Mouse (Mus musculus) fibroblast of lung, adult 2 months (primary cell): ENCODE results near the gene Cachd1.

Experiments used
- DNase-seq: peaks from one replicate; pipeline ENCODE4 v3.0.0-alpha.2; 2011; ENCODE audit warnings: low read depth

Gene Cachd1

DNA sequence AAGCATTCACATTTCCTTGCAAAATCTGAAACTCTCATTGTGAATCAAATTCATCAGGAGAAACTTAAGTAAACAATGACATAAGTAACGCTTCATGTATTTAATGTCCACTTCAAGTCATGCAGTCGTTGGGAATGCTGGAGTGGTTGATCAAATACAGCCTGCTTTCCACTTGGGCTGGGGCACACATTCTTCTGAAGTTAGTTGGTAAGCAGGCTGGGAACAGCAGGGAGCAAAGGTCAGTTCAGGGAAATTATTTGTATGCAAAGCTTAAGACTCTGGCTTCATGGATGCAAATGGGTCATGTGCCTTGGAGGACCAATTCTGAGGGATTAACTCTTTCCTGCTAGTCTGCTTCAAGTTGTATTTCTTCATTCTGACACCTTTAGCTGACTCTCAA lies 16.7 kb downstream of the Cachd1 start:
- no peak for DNase-seq

DNA sequence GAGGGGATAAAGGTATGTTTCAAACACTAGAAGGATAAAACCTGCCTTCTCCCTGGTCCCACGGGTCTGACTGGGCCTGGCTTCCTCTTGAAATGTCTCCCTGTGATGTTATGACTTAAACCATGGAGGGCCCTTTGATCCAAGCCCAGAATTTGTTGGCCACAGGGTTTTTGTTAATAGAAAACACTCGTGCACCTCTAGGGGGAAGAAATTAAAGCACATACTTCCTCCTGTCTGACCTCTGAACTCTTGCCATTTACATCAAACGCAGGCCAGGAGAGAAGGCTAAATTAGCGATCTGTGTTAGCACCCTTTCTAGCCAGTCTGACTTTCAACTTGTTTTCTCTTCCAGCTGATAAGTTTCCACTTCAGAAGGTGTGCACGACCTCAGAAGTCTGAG lies 19.0 kb downstream of the Cachd1 start:
- DNase-seq, result no peak

GRCm38 (mm10) chr4:100800730-100801442 lies 24.4 kb downstream of the Cachd1 start:
- DNase-seq, result no peak

- no peak for DNase-seq
Measured at GRCm38 (mm10) chr4:100801443-100801786, 24.9 kb downstream of the Cachd1 start.

DNA sequence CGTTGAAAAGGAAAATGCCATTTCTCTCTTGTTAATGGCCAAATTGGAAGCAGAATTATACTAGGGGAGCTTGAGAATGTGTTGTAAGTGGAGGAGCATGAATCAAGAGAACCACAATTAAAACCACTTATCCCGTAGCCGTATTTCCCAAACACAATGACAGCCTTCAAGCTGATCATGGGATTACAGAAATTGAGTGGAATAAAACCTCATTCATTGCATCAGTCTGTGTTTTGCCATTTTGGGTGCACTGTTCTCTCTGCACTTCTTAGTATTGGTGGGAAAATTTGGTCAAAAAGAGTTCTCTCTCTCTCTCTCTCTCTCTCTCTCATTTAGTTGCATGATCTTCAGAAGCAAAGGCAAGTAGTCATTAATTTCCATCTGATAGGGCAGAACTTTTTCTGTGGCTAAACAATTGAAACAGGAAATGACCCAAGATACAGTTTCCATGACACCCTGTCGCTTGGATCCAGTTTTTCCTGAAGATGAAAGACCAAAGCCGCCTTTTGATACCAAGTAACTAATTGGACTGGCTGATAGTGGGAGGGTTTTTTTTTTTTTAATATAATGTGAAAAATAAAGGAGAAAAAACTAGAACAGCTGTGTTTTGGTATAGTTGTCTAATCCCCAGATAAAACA lies 34.7 kb downstream of the Cachd1 start:
- DNase-seq, result no peak

GRCm38 (mm10) chr4:100811802-100812510 lies 35.5 kb downstream of the Cachd1 start:
- no peak for DNase-seq

DNA sequence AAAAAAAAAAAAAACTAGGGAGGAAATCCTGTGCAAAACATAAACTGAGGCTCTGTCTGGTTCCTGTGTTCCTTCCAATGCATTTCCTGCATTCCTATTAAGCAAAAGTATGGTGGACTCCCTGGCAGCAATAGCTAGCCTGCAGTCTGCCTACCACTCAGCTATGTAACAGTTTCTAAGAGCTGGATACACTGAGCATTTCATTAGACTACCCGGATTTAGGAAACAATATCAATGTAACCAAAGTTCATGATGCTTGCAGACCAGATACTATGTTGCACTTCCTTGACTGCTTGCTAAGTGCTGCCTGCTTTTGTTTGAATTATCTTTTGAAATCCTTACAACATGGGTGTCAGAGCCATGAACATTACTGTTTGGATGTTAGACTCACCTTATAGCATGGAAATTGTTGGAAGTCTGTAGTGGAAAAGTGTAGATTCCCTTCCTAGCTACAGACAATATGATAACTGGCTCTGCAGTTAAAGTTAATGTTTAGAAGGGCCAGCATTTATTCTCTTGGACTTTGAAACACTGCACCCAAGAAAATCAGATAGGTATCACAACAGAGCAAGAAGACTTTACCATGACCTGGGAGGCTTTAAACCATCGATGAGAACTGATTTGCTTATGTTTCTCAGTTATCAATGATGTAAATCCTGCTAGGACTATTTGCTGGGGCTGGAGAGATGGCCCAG lies 37.4 kb downstream of the Cachd1 start:
- DNase-seq, result no peak

DNA sequence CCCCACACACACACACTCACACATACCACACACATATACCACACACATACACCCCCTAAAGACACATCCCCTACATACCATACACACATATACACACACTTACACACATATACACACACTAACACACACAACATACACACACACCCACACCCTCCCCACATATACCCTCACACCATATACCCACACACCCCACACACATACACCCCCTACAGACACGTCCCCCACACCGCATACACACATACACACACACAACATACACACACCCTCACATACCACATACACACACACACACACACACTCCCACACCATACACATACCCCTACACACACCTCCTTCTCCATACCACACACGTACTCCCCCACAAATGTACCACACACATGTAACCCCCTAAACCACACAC lies 42.8 kb downstream of the Cachd1 start:
- no peak for DNase-seq

- DNase-seq, result no peak
Measured at GRCm38 (mm10) chr4:100822526-100822925, 46.1 kb downstream of the Cachd1 start.

GRCm38 (mm10) chr4:100827374-100827773 lies 50.9 kb downstream of the Cachd1 start:
- DNase-seq, result no peak

GRCm38 (mm10) chr4:100828737-100829136 lies 52.3 kb downstream of the Cachd1 start:
- no peak for DNase-seq

DNA sequence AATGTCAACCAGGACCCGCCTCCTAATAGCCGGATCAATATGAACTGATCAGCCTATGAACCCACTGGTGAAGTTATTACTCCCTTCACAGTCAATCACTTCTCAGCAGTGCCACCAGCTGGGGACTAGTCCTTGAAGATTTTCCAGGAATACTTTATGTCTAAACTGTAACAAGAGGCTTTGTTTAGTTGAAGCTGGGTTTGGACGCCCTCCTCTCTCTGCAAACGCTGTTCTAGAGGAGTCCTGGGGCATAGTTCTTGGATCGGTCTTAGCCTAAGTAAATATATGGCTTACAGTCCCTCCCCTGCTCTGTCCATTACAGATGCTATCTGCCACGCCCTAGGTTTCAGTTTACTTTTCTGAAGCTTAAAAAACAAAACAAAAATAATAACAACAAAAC lies 60.7 kb downstream of the Cachd1 start:
- no peak for DNase-seq

GRCm38 (mm10) chr4:100842629-100843028 lies 66.2 kb downstream of the Cachd1 start:
- DNase-seq, result no peak

GRCm38 (mm10) chr4:100843119-100843518 lies 66.6 kb downstream of the Cachd1 start:
- DNase-seq, result no peak

DNA sequence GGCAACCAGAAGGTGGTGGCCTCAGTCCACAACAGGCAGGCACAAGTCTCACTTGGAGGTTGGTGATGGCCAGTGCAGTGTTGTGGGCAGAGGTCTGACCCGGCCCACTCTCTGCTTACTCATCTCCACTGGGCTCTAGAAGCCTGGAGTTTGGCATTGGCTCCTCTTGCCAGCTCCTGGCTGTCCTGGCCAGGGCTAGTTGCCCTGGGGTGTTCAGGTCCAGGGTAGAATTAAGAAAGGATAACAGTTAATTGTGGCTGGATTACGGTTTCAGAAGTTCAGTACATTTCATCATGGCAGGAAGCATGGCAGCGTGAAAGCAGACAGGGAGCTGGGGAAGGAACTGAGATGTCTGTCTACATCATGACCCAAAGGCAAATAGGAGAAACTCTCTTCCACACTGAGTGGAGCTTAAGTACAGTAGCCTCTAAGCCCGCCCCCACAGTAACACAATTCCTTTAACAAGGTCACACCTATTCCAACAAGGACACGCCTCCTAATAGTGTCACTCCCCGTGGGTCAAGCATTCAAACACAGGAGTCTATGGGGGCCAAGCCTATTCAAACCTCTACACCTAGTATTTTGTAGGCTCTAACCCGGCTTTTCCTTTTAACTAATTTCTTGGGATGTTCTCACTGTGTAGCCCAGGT lies 74.5 kb downstream of the Cachd1 start:
- DNase-seq, result no peak

GRCm38 (mm10) chr4:100852448-100852847 lies 76.0 kb downstream of the Cachd1 start:
- DNase-seq, result no peak

DNA sequence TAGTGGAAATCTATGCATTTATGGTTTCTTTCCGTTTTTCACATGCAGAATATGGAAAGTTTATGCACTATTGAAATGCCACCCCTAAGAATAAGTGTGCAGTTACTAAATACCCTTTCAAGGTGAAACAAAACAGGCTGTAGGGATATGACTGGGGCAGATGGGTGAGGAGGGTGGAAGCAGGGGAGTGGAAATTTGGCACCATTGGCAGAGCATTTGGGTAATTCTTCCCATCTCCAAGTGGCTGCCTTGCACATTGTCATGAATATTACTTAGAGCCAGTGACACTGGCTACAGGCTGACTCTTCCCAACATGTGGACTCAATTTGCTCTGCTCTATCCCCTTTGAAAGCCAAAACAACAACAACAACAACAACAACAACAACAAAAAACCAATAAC lies 77.0 kb downstream of the Cachd1 start:
- DNase-seq, result no peak

DNA sequence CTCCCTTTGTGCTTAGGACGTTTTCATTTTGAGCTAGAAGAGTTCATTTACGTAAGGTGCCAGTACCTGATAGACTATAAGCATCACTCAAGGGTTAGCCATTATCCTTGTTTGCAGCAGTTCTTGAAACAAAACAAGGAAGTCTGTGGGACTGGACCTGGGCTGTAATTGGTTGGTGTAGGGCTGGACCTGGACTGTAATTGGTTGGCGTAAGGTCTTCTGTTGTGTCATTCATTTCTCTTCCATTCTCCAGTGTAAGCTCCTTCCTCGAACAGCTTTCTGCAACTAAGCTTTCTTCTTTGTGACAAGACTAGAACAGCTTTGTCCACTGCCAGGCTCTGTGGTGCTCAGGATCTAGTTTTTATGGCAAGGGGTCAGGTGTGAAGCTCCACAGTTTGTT lies 78.9 kb downstream of the Cachd1 start:
- no peak for DNase-seq

DNA sequence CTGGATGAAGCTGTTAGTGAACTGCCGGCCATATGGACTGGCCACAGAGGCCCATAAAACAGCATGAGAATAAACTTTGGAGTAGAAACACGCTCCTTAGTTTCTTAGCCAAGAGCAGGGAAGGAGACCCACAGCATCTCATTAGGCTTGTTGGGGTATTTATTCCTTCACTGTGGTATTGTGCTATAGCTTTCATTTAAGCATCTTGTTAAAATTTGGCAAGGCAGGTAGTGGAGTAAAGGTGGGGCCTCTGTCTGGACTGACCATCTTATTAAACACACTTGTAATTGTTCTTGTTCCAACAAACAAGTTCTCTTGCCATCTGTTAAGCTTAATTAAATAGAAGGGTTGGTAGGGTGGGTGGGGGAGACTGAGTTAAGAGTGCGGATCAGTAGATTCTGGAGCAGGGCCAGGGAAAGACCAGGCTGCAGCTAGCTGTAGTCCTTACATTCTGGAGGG lies 81.0 kb downstream of the Cachd1 start:
- DNase-seq, result no peak

GRCm38 (mm10) chr4:100863861-100864428 lies 87.5 kb downstream of the Cachd1 start:
- DNase-seq, result no peak

GRCm38 (mm10) chr4:100865423-100865822 lies 88.9 kb downstream of the Cachd1 start:
- DNase-seq, result no peak
